Mouse (Mus musculus) spleen, adult 2 months (tissue): ENCODE measurements at regions not wholly inside any gene's neighbourhood (a gene's known extent, or its start where the extent isn't known, plus 50 kb on each side); places are given as distances from the start of the nearest gene placed in this dataset.
A peak's percentile ranks its signal among the peaks of the same experiment; 100 is the strongest.

Experiments
- DNase-seq, 2 experiments: peaks; one replicate each; pipeline versions ENCODE4 v3.0.0 to v3.0.0-alpha.2; 2012 to 2021; ENCODE audit warnings: low spot score in 2 of 2, low read depth in 1 of 2
- H3K27ac ChIP-seq: fragments of 200-500 bp; 2 replicates; pipeline ENCODE4 v1.5.1; 2012; ENCODE audit warnings: low read length, inconsistent platforms; ENCODE audit not compliant: insufficient read depth
- H3K27me3 ChIP-seq: fragments of 200-500 bp; 2 replicates; pipeline ENCODE4 v1.6.1; 2012; ENCODE audit warnings: mild to moderate bottlenecking, moderate library complexity, low read length, inconsistent platforms; ENCODE audit not compliant: control insufficient read depth, insufficient read depth
- H3K36me3 ChIP-seq: fragments of 200-500 bp; 2 replicates; pipeline ENCODE4 v1.6.1; 2012; ENCODE audit warnings: mild to moderate bottlenecking, low read length, inconsistent platforms; ENCODE audit not compliant: control insufficient read depth, insufficient read depth
- H3K4me1 ChIP-seq: fragments of 200-500 bp; 2 replicates; pipeline ENCODE4 v1.6.1; 2011; ENCODE audit warnings: inconsistent platforms; ENCODE audit not compliant: control insufficient read depth, insufficient read depth, insufficient read length
- H3K4me3 ChIP-seq: fragments of 200-500 bp; 2 replicates; pipeline ENCODE4 v1.5.1; 2011; ENCODE audit warnings: mild to moderate bottlenecking, inconsistent platforms; ENCODE audit not compliant: insufficient read depth, insufficient read length; ENCODE audit errors: extremely low read depth
- CTCF ChIP-seq: fragments of 200-500 bp; IDR thresholded peaks from 2 replicates; pipeline ENCODE4 v1.5.1; 2011; ENCODE audit warnings: mild to moderate bottlenecking, inconsistent platforms; ENCODE audit not compliant: insufficient read depth, insufficient read length, insufficient replicate concordance; ENCODE audit errors: extremely low read depth
- POLR2A ChIP-seq: fragments of 200-500 bp; IDR thresholded peaks from 2 replicates; pipeline ENCODE4 v1.6.1; 2011; ENCODE audit warnings: low read depth, low read length, inconsistent platforms
- WGBS: fragments of 180-500 bp; shearing (Covaris S2); methylation state at CpG from one replicate; pipeline ENCODE4 v1.1.7; 2018; 5-methylcytosine and 5-hydroxymethylcytosine counted together

GRCm38 (mm10) chr4:75130757-75131156 is 147.3 kb downstream of the Dmac1 start:
- Histone ChIP-seq H3K36me3 (no peaks in the 10 kb centered on the region), H3K4me1 (no peaks in the 10 kb centered on the region), H3K4me3 (no peak overlapping the region), H3K27me3 (no peaks in the 10 kb centered on the region), H3K27ac (no peak overlapping the region)
- DNase-seq = no peak
- TF ChIP-seq CTCF (no peak), POLR2A (no peak)
- 87% methylated on average over 3 of the region's 3 CpGs for WGBS

GRCm38 (mm10) chr4:75115887-75116286 is 162.2 kb downstream of the Dmac1 start:
- Histone ChIP-seq H3K4me3 (no peak overlapping the region), H3K27ac (no peak overlapping the region), H3K36me3 (no peaks in the 10 kb centered on the region), H3K27me3 (no peaks in the 10 kb centered on the region), H3K4me1 (no peaks in the 10 kb centered on the region)
- no peak for TF ChIP-seq POLR2A
- TF ChIP-seq CTCF = no peak
- no peak for DNase-seq
- 89% methylated on average over 1 of the region's 1 CpGs for WGBS

DNA sequence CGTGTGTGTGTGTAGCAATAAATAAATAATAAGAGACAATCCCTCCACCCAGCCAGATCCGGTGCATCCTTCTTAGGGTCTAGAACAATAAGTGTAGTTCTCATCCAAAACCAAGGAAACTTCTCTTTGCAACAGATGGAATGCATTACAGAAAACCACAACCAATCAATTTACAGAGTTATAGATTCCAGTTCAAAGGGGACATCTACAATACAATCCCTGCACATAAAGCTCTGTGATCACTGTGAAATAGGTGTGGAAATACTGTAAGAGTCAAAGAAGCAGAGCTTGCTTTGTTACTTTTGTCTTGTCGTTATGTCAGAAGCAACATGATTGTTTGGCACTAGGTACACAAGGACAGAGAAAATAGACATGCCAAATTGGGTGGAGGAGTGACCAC is 162.8 kb downstream of the Dmac1 start:
- no peak for TF ChIP-seq CTCF
- no peak for TF ChIP-seq POLR2A
- DNase-seq = no peak
- H3K36me3 ChIP-seq = no peaks in the 10 kb centered on the region
- H3K4me3 ChIP-seq = no peak overlapping the region
- H3K27me3 ChIP-seq = no peaks in the 10 kb centered on the region
- WGBS = 91% methylated on average over 3 of the region's 3 CpGs
- H3K4me1 ChIP-seq = no peaks in the 10 kb centered on the region
- no peak overlapping the region for H3K27ac ChIP-seq

- no peaks in the 10 kb centered on the region for H3K4me1 ChIP-seq
- TF ChIP-seq CTCF = no peak
- TF ChIP-seq POLR2A = no peak
- no peak for DNase-seq
- no peaks in the 10 kb centered on the region for H3K27me3 ChIP-seq
- no peak overlapping the region for H3K4me3 ChIP-seq
- 73% methylated on average over 1 of the region's 1 CpGs for WGBS
- H3K36me3 ChIP-seq = no peaks in the 10 kb centered on the region
- H3K27ac ChIP-seq = no peak overlapping the region
These were observed 212.3 kb downstream of the Dmac1 start for GRCm38 (mm10) chr4:75065782-75066181.

DNA sequence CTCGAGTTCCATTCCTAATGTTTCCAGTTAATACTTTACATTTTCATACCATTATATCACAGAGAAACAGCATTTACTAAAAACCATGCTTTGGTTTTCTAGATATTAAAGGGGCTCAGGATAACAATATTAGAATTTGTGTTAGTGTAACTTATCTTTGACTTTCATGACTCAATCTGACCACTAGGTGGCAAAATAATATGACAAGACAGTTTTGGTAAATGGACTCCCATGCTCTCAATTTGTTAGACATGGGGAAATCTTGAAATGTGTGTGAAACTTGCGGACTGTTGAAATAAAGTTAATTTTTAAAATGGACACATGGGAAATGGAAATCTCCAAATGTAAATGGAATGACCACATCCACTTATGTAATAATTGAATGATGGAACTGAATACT is 214.8 kb downstream of the Dmac1 start:
- 64% methylated on average over 2 of the region's 2 CpGs for WGBS
- H3K4me1 ChIP-seq = no peaks in the 10 kb centered on the region
- H3K27ac ChIP-seq = no peak overlapping the region
- H3K27me3 ChIP-seq = no peaks in the 10 kb centered on the region
- no peak overlapping the region for H3K4me3 ChIP-seq
- no peaks in the 10 kb centered on the region for H3K36me3 ChIP-seq
- TF ChIP-seq POLR2A (no peak), CTCF (no peak)
- peak in 1 of 2 experiments; percentile 7 for DNase-seq

DNA sequence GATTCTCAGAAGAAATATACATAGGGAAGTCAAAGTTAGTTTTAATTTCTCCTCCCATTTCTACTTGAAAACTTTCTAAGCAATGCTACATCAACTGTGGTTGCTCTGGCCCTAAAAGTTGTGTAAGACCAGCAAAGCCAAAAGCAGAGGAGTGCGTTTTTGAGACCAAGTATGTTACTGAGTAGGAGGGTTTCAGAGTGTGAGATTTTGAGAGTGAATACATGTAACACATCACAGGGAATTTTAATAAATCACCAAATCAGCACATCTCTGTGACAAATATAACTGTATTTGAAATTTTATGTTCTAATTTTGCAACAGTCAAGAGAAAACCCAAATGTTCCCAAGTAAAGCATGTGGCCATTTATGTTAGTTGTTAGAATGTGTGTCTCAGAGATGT is 234.6 kb downstream of the Dmac1 start:
- TF ChIP-seq CTCF (no peak), POLR2A (no peak)
- Histone ChIP-seq H3K4me3 (no peak overlapping the region), H3K36me3 (no peaks in the 10 kb centered on the region), H3K4me1 (no peaks in the 10 kb centered on the region), H3K27ac (no peak overlapping the region), H3K27me3 (no peaks in the 10 kb centered on the region)
- DNase-seq = no peak
- 86% methylated on average over 1 of the region's 1 CpGs for WGBS

GRCm38 (mm10) chr4:75042640-75043039 is 235.5 kb downstream of the Dmac1 start:
- Histone ChIP-seq H3K4me3 (no peak overlapping the region), H3K36me3 (no peaks in the 10 kb centered on the region), H3K4me1 (no peaks in the 10 kb centered on the region), H3K27ac (no peak overlapping the region), H3K27me3 (no peaks in the 10 kb centered on the region)
- DNase-seq = no peak
- TF ChIP-seq POLR2A = no peak
- TF ChIP-seq CTCF = no peak
- 72% methylated on average over 1 of the region's 1 CpGs for WGBS
